In genomic region chr14:77451916-77452315, GRCm38 (mm10) we compare ENCODE assay signal across 26 mouse cellular contexts.
DNase-seq lines count a peak whose midpoint lies in the region; ATAC-seq and TF ChIP-seq lines count a peak whose summit lies in the region.
"Had no signal": no experiment of that assay in that cellular context is flagged by ENCODE, and none has a peak within 500 bp of the region (broad histone marks: within the 10 kb centered on the region; RNA-seq: fewer than 3 reads in every experiment).

No protein-coding gene starts in this region.

- DNase-seq in forebrain, embryonic 10.5 days (ENCODE audit: extremely low spot score, low spot score): no peak
- no peak for DNase-seq in forebrain, embryonic 14.5 days (ENCODE audit: low spot score)
- no peak for DNase-seq in heart, adult 9 months (ENCODE audit: low spot score in 2 of 2)
- no peak for DNase-seq in midbrain, embryonic 11.5 days (ENCODE audit: low spot score, missing footprints)
- DNase-seq in G1E (ENCODE audit: low spot score): no peak
- DNase-seq in kidney, postnatal 36 days: no peak
- DNase-seq: adrenal gland, adult 2 months; adrenal gland, postnatal 14 days; cerebellum, adult 11 months; cerebellum, adult 2 months; cerebellum, adult 9-11 months; cerebellum, postnatal 25 days; gastrocnemius, postnatal 25 days; heart, adult 2 months; heart, postnatal 10 days; heart, postnatal 4 days had no signal

- H3K36me3 ChIP-seq in forebrain, embryonic 10.5 days (replicated peaks): no peaks in the 10 kb centered on the region
- no peaks in the 10 kb centered on the region for H3K36me3 ChIP-seq in forebrain, embryonic 14.5 days (ENCODE audit: control insufficient read depth, insufficient read depth, low read length)
- no peaks in the 10 kb centered on the region for H3K36me3 ChIP-seq in heart, embryonic 12.5 days
- no peaks in the 10 kb centered on the region for H3K36me3 ChIP-seq in midbrain, embryonic 13.5 days
- no peaks in the 10 kb centered on the region for H3K36me3 ChIP-seq in midbrain, embryonic 11.5 days (ENCODE audit: control insufficient read depth, insufficient read depth, low read length)
- H3K36me3 ChIP-seq in G1E (replicated peaks): no peaks in the 10 kb centered on the region
- H3K36me3 ChIP-seq: embryonic facial prominence, embryonic 12.5 days; embryonic facial prominence, embryonic 15.5 days; heart, embryonic 15.5 days; hindbrain, embryonic 13.5 days; intestine, embryonic 15.5 days had no signal

- H3K9ac ChIP-seq in forebrain, embryonic 14.5 days (ENCODE audit: low read length): no peak overlapping the region
- no peak overlapping the region for H3K9ac ChIP-seq in heart, embryonic 12.5 days
- H3K9ac ChIP-seq in midbrain, embryonic 13.5 days (replicated peaks): no peak overlapping the region
- no peak overlapping the region for H3K9ac ChIP-seq in midbrain, embryonic 11.5 days (ENCODE audit: low read length)
- H3K9ac ChIP-seq: embryonic facial prominence, embryonic 12.5 days; embryonic facial prominence, embryonic 15.5 days; forebrain, embryonic 13.5 days; heart, embryonic 15.5 days; hindbrain, embryonic 13.5 days; intestine, embryonic 15.5 days had no signal

- H3K27me3 ChIP-seq in forebrain, embryonic 10.5 days (ENCODE audit: poor library complexity, severe bottlenecking): no peaks in the 10 kb centered on the region
- no peaks in the 10 kb centered on the region for H3K27me3 ChIP-seq in forebrain, embryonic 14.5 days (replicated peaks; ENCODE audit: control insufficient read depth, insufficient read depth, low read length)
- no peaks in the 10 kb centered on the region for H3K27me3 ChIP-seq in heart, embryonic 12.5 days (replicated peaks)
- no peaks in the 10 kb centered on the region for H3K27me3 ChIP-seq in midbrain, embryonic 13.5 days
- no peaks in the 10 kb centered on the region for H3K27me3 ChIP-seq in midbrain, embryonic 11.5 days (ENCODE audit: control insufficient read depth, insufficient read depth, low read length)
- H3K27me3 ChIP-seq in G1E (ENCODE audit: insufficient read depth, low read length): no peaks in the 10 kb centered on the region
- H3K27me3 ChIP-seq: embryonic facial prominence, embryonic 12.5 days; embryonic facial prominence, embryonic 15.5 days; forebrain, embryonic 13.5 days; heart, embryonic 15.5 days; hindbrain, embryonic 13.5 days; intestine, embryonic 15.5 days had no signal

- TF ChIP-seq CTCF in G1E (IDR thresholded peaks at IDR 0.05; ENCODE audit: low read depth, low read length): no peak

- ATAC-seq in forebrain, embryonic 14.5 days: no peak
- peak; percentile 48; the same call in 1 of the 2 replicates for ATAC-seq in heart, embryonic 12.5 days (ENCODE audit: insufficient number of reproducible peaks, low FRiP score)
- ATAC-seq in midbrain, embryonic 13.5 days: 0 out of 2 replicates have a peak, but pooled peaks have one; percentile 34
- ATAC-seq in midbrain, embryonic 11.5 days (ENCODE audit: low FRiP score): no peak
- ATAC-seq in G1E (ENCODE audit: extremely low read depth, insufficient number of reproducible peaks, low FRiP score, poor library complexity, severe bottlenecking): no peak
- ATAC-seq: forebrain, embryonic 13.5 days; hindbrain, embryonic 16.5 days; intestine, embryonic 15.5 days had no signal

- H3K4me3 ChIP-seq in forebrain, embryonic 10.5 days: no peak overlapping the region
- no peak overlapping the region for H3K4me3 ChIP-seq in forebrain, embryonic 14.5 days (ENCODE audit: low read depth, low read length)
- no peak overlapping the region for H3K4me3 ChIP-seq in heart, embryonic 12.5 days
- H3K4me3 ChIP-seq in midbrain, embryonic 13.5 days (replicated peaks): no peak overlapping the region
- no peak overlapping the region for H3K4me3 ChIP-seq in midbrain, embryonic 11.5 days (ENCODE audit: low read depth, low read length)
- H3K4me3 ChIP-seq in G1E (ENCODE audit: low read depth, low read length): 0 out of 2 replicates have a peak overlapping the region, but pooled peaks have one; percentile 30
- H3K4me3 ChIP-seq: embryonic facial prominence, embryonic 12.5 days; embryonic facial prominence, embryonic 15.5 days; forebrain, embryonic 13.5 days; heart, adult 2 months; heart, embryonic 15.5 days; hindbrain, embryonic 13.5 days; intestine, embryonic 15.5 days had no signal

- 0 out of 2 replicates have a peak overlapping the region, but pooled peaks have one; percentile 25 for H3K27ac ChIP-seq in forebrain, embryonic 10.5 days
- no peak overlapping the region for H3K27ac ChIP-seq in forebrain, embryonic 14.5 days (ENCODE audit: low read depth, low read length)
- H3K27ac ChIP-seq in heart, embryonic 12.5 days (ENCODE audit: poor library complexity, severe bottlenecking): no peak overlapping the region
- H3K27ac ChIP-seq in midbrain, embryonic 13.5 days: no peak overlapping the region
- no peak overlapping the region for H3K27ac ChIP-seq in midbrain, embryonic 11.5 days (ENCODE audit: low read depth, low read length)
- H3K27ac ChIP-seq: embryonic facial prominence, embryonic 12.5 days; embryonic facial prominence, embryonic 15.5 days; forebrain, embryonic 13.5 days; heart, adult 2 months; heart, embryonic 15.5 days; hindbrain, embryonic 13.5 days; intestine, embryonic 15.5 days had no signal

- no peaks in the 10 kb centered on the region for H3K9me3 ChIP-seq in forebrain, embryonic 10.5 days
- no peaks in the 10 kb centered on the region for H3K9me3 ChIP-seq in forebrain, embryonic 14.5 days (replicated peaks; ENCODE audit: control insufficient read depth, low read length)
- H3K9me3 ChIP-seq in heart, embryonic 12.5 days (replicated peaks): no peaks in the 10 kb centered on the region
- H3K9me3 ChIP-seq in midbrain, embryonic 13.5 days: no peaks in the 10 kb centered on the region
- H3K9me3 ChIP-seq in midbrain, embryonic 11.5 days (ENCODE audit: control insufficient read depth, low read length): no peaks in the 10 kb centered on the region
- peaks cover 48% of the 10 kb centered on the region for H3K9me3 ChIP-seq in G1E (replicated peaks)
- H3K9me3 ChIP-seq: embryonic facial prominence, embryonic 12.5 days; embryonic facial prominence, embryonic 15.5 days; forebrain, embryonic 13.5 days; heart, embryonic 15.5 days; hindbrain, embryonic 13.5 days; intestine, embryonic 15.5 days had no signal

- WGBS in forebrain, embryonic 10.5 days: 81% methylated on average over 4 of the region's 4 CpGs
- 93% methylated on average over 4 of the region's 4 CpGs for WGBS in forebrain, embryonic 14.5 days
- 81% methylated on average over 4 of the region's 4 CpGs for WGBS in heart, embryonic 12.5 days
- WGBS in midbrain, embryonic 13.5 days: 82% methylated on average over 4 of the region's 4 CpGs
- WGBS in midbrain, embryonic 11.5 days: 83% methylated on average over 4 of the region's 4 CpGs

- H3K4me2 ChIP-seq in forebrain, embryonic 14.5 days (ENCODE audit: low read length): no peak overlapping the region
- H3K4me2 ChIP-seq in heart, embryonic 12.5 days: no peak overlapping the region
- H3K4me2 ChIP-seq in midbrain, embryonic 13.5 days (replicated peaks): no peak overlapping the region
- no peak overlapping the region for H3K4me2 ChIP-seq in midbrain, embryonic 11.5 days
- H3K4me2 ChIP-seq: embryonic facial prominence, embryonic 12.5 days; embryonic facial prominence, embryonic 15.5 days; forebrain, embryonic 13.5 days; heart, embryonic 11.5 days; heart, embryonic 15.5 days; hindbrain, embryonic 13.5 days; intestine, embryonic 15.5 days had no signal

- no peaks in the 10 kb centered on the region for H3K4me1 ChIP-seq in forebrain, embryonic 10.5 days
- H3K4me1 ChIP-seq in forebrain, embryonic 14.5 days (ENCODE audit: control insufficient read depth, insufficient read depth, low read length): peaks cover 7% of the 10 kb centered on the region; the same call in 1 of the 2 replicates
- H3K4me1 ChIP-seq in heart, embryonic 12.5 days (replicated peaks): peaks cover 9% of the 10 kb centered on the region
- peaks cover 4% of the 10 kb centered on the region; the same call in 1 of the 2 replicates for H3K4me1 ChIP-seq in midbrain, embryonic 13.5 days (replicated peaks)
- H3K4me1 ChIP-seq in midbrain, embryonic 11.5 days (ENCODE audit: control insufficient read depth, insufficient read depth, low read length): no peaks in the 10 kb centered on the region
- H3K4me1 ChIP-seq in G1E (ENCODE audit: insufficient read depth, low read depth, low read length): no peaks in the 10 kb centered on the region
- H3K4me1 ChIP-seq: embryonic facial prominence, embryonic 12.5 days; hindbrain, embryonic 13.5 days; intestine, embryonic 15.5 days had no signal

Comparison
In these comparisons a context has a peak if more than half of its experiments do, and no peak if none do; other contexts are left out.
1. ATAC-seq: peak in heart, embryonic 12.5 days (single experiment) and midbrain, embryonic 13.5 days (single experiment); none in forebrain, embryonic 14.5 days (single experiment), midbrain, embryonic 11.5 days (single experiment) and G1E (single experiment).